Mouse (Mus musculus): ENCODE measurements around the gene Dcaf6. TPM values are rescaled to one million over a fixed set of nuclear protein-coding genes. Genes with fewer than 3 reads are reported as not detected.

Dcaf6 gene
- 10 to 100 TPM; 30.4 to 37.4 TPM for total RNA-seq (2023)

DNA sequence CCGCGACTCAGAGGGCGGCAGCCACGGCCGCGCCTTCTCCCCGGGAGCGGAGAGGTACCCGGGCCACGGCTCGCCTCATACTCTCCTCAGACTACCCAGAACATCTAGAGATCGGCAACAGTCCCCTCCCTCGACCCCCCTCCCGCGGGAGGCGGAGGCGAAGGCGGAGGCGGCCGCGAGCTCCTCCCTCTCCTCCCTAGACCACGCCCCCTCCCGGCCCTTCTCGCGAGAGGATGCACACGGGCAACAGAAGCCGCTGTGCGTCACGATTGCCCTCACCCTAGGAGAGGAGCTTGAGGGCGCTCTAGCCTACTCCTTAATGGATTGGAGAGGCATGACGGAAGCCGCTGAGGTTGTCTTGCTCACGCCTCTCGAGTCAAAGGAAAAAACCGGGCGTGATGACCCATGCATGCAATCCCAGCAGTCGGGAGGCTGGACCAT lies at the start of gene Dcaf6, which contains the start of gene Mpc2:
Gene Dcaf6 (minus strand): TSS at position 116 of the 441 bp plus-strand sequence.
Gene Mpc2 (plus strand): TSS at position 278 of the 441 bp plus-strand sequence.

DNA sequence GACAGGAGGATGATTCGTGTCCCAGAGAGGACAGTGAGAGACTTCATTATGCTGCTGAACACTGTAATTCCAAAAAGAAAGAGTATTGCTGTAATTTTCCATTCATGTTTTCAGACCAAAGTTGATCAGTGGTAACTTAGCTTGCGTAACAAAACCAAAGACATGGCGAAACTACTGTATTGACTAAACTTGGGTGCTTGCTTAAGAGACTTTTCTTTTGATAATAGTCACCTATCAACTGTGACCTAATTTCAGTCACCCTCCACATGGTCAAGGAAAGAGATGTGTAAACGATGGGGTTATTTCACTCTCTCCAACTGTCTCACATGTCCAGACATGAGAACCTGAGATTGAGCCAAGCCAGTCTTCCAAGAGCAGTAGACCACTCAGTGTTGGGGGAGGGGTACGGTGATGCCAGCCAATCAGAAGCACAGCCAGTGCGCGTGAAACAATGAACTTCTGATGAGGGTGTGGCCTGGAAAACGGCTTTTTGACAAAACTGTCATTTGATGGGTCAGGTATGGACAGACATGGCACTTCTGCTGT lies 24.5 kb upstream of the Dcaf6 start, which contains the start of gene Adcy10:
Gene Adcy10 (plus strand): TSS at position 496 of the 546 bp plus-strand sequence.

DNA sequence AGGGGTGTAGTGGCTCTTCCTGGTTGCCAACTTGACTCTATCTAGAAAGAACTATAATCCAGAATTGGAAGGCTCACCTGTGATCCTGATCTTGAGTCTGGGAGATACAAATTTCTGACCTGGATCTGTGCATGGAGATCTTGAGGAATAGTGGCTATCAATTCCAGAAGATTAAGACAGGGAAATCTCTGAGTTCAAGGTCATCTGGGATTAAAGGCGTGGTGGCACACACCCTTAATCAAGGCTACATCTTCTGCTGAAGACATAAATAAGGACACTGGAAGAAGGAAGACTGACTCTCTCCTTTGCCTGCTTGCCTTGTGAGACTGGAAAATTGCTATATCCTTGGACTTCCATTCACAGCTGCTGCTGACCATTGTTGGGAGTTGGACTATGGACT lies 164.8 kb downstream of the Dcaf6 start, which contains the start of gene Gpr161:
Gene Gpr161 (plus strand): TSS at position 301 of the 400 bp plus-strand sequence.

Other genes starting within 250 kb of the Dcaf6 start
- 10 to 100 TPM; 29.3 to 33.3 TPM for gene Tiprl, start 223.5 kb downstream of the Dcaf6 start, total RNA-seq (2023)
- gene Gpr161, start 164.7 kb downstream of the Dcaf6 start, total RNA-seq (2023) = under 1 TPM; 0.07 TPM
- 10 to 100 TPM; 61.2 to 63.5 TPM for gene Mpc2, start 162 bp upstream of the Dcaf6 start, total RNA-seq (2023)
- 1 to 10 TPM; 1.0 to 1.3 TPM for gene Adcy10, start 24.7 kb upstream of the Dcaf6 start, total RNA-seq (2023)
- 1 to 10 TPM; 5.5 to 9.6 TPM for gene Mpzl1, start 174.1 kb upstream of the Dcaf6 start, total RNA-seq (2023)
- 100 to 1,000 TPM; 278 to 300 TPM for gene Rcsd1, start 249.3 kb upstream of the Dcaf6 start, total RNA-seq (2023)